Comparison of ENCODE assay signal across 9 mouse cellular contexts in genomic region chr5:113309491-113310376, GRCm38 (mm10). TPM values are rescaled to one million over a fixed set of nuclear protein-coding genes. Genes with fewer than 3 reads are reported as not detected.
DNase-seq lines count a peak whose midpoint lies in the region; ATAC-seq lines count a peak whose summit lies in the region.
"Had no signal": no experiment of that assay in that cellular context is flagged by ENCODE, and none has a peak within 500 bp of the region (broad histone marks: within the 10 kb centered on the region; RNA-seq: fewer than 3 reads in every experiment).

No protein-coding gene starts in this region.

- no peaks in the 10 kb centered on the region for H3K36me3 ChIP-seq in heart, embryonic 12.5 days
- no peaks in the 10 kb centered on the region for H3K36me3 ChIP-seq in forebrain, embryonic 14.5 days (ENCODE audit: control insufficient read depth, insufficient read depth, low read length)
- H3K36me3 ChIP-seq in liver, embryonic 15.5 days (replicated peaks) = no peaks in the 10 kb centered on the region

- no peak overlapping the region for H3K9ac ChIP-seq in heart, embryonic 12.5 days
- H3K9ac ChIP-seq in forebrain, embryonic 14.5 days (ENCODE audit: low read length) = peak overlapping the region; percentile 81
- H3K9ac ChIP-seq in liver, embryonic 15.5 days = no peak overlapping the region

- ATAC-seq in heart, embryonic 12.5 days (ENCODE audit: insufficient number of reproducible peaks, low FRiP score) = no peak
- no peak for ATAC-seq in forebrain, embryonic 14.5 days
- ATAC-seq in liver, embryonic 15.5 days (ENCODE audit: insufficient read depth) = no peak

- peaks cover 4% of the 10 kb centered on the region; the same call in 1 of the 2 replicates for H3K9me3 ChIP-seq in heart, embryonic 12.5 days (replicated peaks)
- H3K9me3 ChIP-seq in forebrain, embryonic 14.5 days (replicated peaks; ENCODE audit: control insufficient read depth, low read length) = no peaks in the 10 kb centered on the region
- no peaks in the 10 kb centered on the region for H3K9me3 ChIP-seq in liver, embryonic 15.5 days (replicated peaks)

- H3K27me3 ChIP-seq in heart, embryonic 12.5 days (replicated peaks) = peaks cover 81% of the 10 kb centered on the region
- no peaks in the 10 kb centered on the region for H3K27me3 ChIP-seq in forebrain, embryonic 14.5 days (replicated peaks; ENCODE audit: control insufficient read depth, insufficient read depth, low read length)
- peaks cover 60% of the 10 kb centered on the region for H3K27me3 ChIP-seq in liver, embryonic 15.5 days

- WGBS in heart, embryonic 12.5 days = 58% methylated on average over 22 of the region's 22 CpGs
- 63% methylated on average over 22 of the region's 22 CpGs for WGBS in forebrain, embryonic 14.5 days
- WGBS in liver, embryonic 15.5 days (ENCODE audit: insufficient replicate concordance) = 54% methylated on average over 22 of the region's 22 CpGs

- H3K27ac ChIP-seq in heart, embryonic 12.5 days (ENCODE audit: poor library complexity, severe bottlenecking) = no peak overlapping the region
- H3K27ac ChIP-seq in forebrain, embryonic 14.5 days (ENCODE audit: low read depth, low read length) = no peak overlapping the region
- H3K27ac ChIP-seq in liver, embryonic 15.5 days (replicated peaks) = no peak overlapping the region

- DNase-seq in heart, postnatal 14 days = no peak
- DNase-seq in brain, adult 2 months (ENCODE audit: low read depth, low spot score) = peak; percentile 80
- DNase-seq in forebrain, embryonic 14.5 days (ENCODE audit: low spot score) = no peak
- no peak for DNase-seq in layer of hippocampus, adult 18-20 months (ENCODE audit: low spot score in 2 of 2)
- no peak for DNase-seq in right cerebral cortex, adult 2 months (ENCODE audit: low spot score in 2 of 2)
- no peak for DNase-seq in right cerebral cortex, postnatal 14 days

- intact Hi-C loops in heart, postnatal 14 days (cut with DNase I) = loop anchor here (10.0 kb wide), 1 partner anchor 135 kb away; no protein-coding TSS in a partner anchor

- peak overlapping the region; percentile 53 for H3K4me3 ChIP-seq in heart, embryonic 12.5 days
- H3K4me3 ChIP-seq in forebrain, embryonic 14.5 days (ENCODE audit: low read depth, low read length) = peak overlapping the region; percentile 62
- H3K4me3 ChIP-seq in liver, embryonic 15.5 days (replicated peaks) = no peak overlapping the region

- peaks cover 16% of the 10 kb centered on the region; the same call in 1 of the 2 replicates for H3K4me1 ChIP-seq in heart, embryonic 12.5 days (replicated peaks)
- peaks cover 32% of the 10 kb centered on the region for H3K4me1 ChIP-seq in forebrain, embryonic 14.5 days (ENCODE audit: control insufficient read depth, insufficient read depth, low read length)
- no peaks in the 10 kb centered on the region for H3K4me1 ChIP-seq in liver, embryonic 15.5 days (replicated peaks)

- peak overlapping the region; percentile 89 for H3K4me2 ChIP-seq in heart, embryonic 12.5 days
- peak overlapping the region; percentile 66 for H3K4me2 ChIP-seq in forebrain, embryonic 14.5 days (ENCODE audit: low read length)
- H3K4me2 ChIP-seq in liver, embryonic 15.5 days = peak overlapping the region; percentile 60

RNA-seq across cellular contexts. Expression of gene Sgsm1, which starts 0.9 kb away (rescaled TPM):
- polyA plus RNA-seq in heart, embryonic 12.5 days (2016; fragmentation: Nextera tagmentation; extraction: Ambion mirVana) = 2.4 and 3.0 TPM in 2 replicates
- under 1 TPM; 0.60 to 0.63 TPM for total RNA-seq in heart, postnatal 14 days (2021)
- 6.7 and 8.9 TPM in 2 replicates for polyA plus RNA-seq in forebrain, embryonic 14.5 days (2014; fragmentation: Nextera tagmentation; extraction: Ambion mirVana)
- polyA plus RNA-seq in liver, embryonic 15.5 days (2015; fragmentation: Nextera tagmentation; extraction: Ambion mirVana) = 1.6 and 1.7 TPM in 2 replicates
- 10 to 100 TPM; 75.8 to 90.7 TPM for total RNA-seq in layer of hippocampus, adult 18-20 months (2021)

RNA-seq across cellular contexts. Expression of gene Aym1, which starts 47.4 kb away (rescaled TPM):
- not detected in 2 replicates for polyA plus RNA-seq in heart, embryonic 12.5 days (2016; fragmentation: Nextera tagmentation; extraction: Ambion mirVana)
- total RNA-seq in heart, postnatal 14 days (2021) = not detected
- polyA plus RNA-seq in forebrain, embryonic 14.5 days (2014; fragmentation: Nextera tagmentation; extraction: Ambion mirVana) = not detected in 2 replicates
- polyA plus RNA-seq in liver, embryonic 15.5 days (2015; fragmentation: Nextera tagmentation; extraction: Ambion mirVana) = not detected in 2 replicates
- total RNA-seq in layer of hippocampus, adult 18-20 months (2021) = not detected
- polyA plus RNA-seq: brain, embryonic 14.5 days had no signal
